Mouse (Mus musculus) embryonic fibroblast, embryonic 13.5 days (primary cell): Measurements from ENCODE around the gene Rabgap1l. TPM values are rescaled to one million over a fixed set of nuclear protein-coding genes. Genes with fewer than 3 reads are reported as not detected.

Source experiments
- H3K27ac ChIP-seq: 2 replicates; pipeline ENCODE4 v1.5.1; 2012; ENCODE audit warnings: low read length, control low read depth, inconsistent platforms; ENCODE audit not compliant: insufficient read depth
- H3K4me1 ChIP-seq: 2 replicates; pipeline ENCODE4 v1.6.1; 2011; ENCODE audit warnings: low read length; ENCODE audit not compliant: control insufficient read depth, insufficient read depth
- H3K4me3 ChIP-seq: 2 replicates; pipeline ENCODE4 v1.5.1; 2011; ENCODE audit warnings: mild to moderate bottlenecking, control low read depth, low read length; ENCODE audit not compliant: insufficient read depth
- CTCF ChIP-seq: IDR thresholded peaks from 2 replicates; pipeline ENCODE4 v1.5.1; 2011; ENCODE audit warnings: mild to moderate bottlenecking, control low read depth, low read length, moderate library complexity, borderline replicate concordance; ENCODE audit not compliant: insufficient read depth
- POLR2A ChIP-seq: IDR thresholded peaks from 2 replicates; pipeline ENCODE4 v1.6.1; 2011; ENCODE audit warnings: low read depth, mild to moderate bottlenecking, control low read depth, low read length, moderate library complexity
- polyA plus RNA-seq: library from polyadenylated mRNA; stranded (reverse); fragments of >200 nt; gene quantifications from 2 replicates; pipeline ENCODE4 v1.2.4, GENCODE M21; 2011; ENCODE audit warnings: low read depth; ENCODE audit not compliant: missing spikeins, insufficient read length

Rabgap1l gene
- polyA plus RNA-seq, 1 experiment: 43.2 TPM

DNA sequence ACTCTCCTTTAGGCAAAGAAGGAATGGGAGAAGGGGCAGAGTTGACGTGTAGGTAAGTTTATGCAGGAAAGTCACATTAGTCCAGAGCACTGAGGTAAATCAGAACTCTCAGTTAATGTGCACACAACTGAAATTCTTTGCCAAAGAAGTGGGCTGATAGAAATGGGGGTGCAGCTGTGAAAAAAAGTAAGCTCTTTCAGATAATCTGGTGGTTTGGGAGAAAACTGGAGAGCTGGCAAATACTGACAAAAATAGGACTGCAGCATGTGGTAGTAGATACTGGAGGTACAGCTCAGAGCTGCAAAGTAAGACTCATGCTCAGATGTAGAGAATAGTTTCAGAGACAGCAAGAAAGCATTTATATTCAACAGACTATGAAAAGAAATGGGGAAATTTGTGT, 462.2 kb downstream of the Rabgap1l start:
- no peak overlapping the region for H3K27ac ChIP-seq
- no peaks in the 10 kb centered on the region for H3K4me1 ChIP-seq
- no peak overlapping the region for H3K4me3 ChIP-seq
- TF ChIP-seq POLR2A (no peak), CTCF (no peak)

DNA sequence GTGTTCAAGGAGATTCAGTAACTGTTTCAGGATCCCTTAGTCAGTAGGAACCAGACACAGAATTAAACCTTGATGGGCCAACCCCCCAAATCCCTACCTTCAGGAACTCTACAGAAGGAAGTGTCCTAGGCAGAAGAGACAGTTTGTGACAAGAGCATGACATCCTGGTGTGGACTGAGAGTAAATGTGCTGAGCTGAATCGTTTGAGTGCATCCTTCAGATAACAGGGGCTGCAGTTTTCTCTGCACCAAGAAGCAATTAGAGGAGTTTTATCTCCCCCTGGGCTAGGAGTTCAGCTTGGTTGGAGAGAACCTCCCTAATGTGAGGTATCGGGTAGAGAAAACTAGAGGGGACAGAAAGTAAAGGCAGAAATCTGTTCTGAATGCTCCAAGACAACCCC, 462.8 kb downstream of the Rabgap1l start:
- no peaks in the 10 kb centered on the region for H3K4me1 ChIP-seq
- H3K4me3 ChIP-seq: no peak overlapping the region
- H3K27ac ChIP-seq: no peak overlapping the region
- no peak for TF ChIP-seq CTCF

DNA sequence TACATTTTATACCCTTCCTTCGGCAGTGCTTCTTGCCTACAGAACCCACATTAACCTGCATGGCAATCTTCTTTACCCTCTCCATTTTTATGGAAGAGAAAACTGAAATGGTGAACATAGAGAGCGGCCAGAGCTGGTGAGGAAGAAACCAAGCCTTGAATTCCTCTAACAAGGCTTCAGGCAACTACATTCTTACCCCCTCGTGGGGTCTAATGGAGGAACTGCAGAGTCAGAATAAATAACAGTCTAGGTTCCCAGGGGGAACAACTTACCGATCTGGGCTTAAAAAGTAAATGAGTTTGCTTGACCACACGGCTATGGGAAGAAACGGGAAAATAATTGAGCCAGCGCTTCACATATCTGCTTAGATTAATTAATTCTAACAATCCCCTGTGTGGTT, 463.2 kb downstream of the Rabgap1l start:
- TF ChIP-seq CTCF (no peak), POLR2A (no peak)
- Histone ChIP-seq H3K27ac (no peak overlapping the region), H3K4me3 (no peak overlapping the region), H3K4me1 (no peaks in the 10 kb centered on the region)

DNA sequence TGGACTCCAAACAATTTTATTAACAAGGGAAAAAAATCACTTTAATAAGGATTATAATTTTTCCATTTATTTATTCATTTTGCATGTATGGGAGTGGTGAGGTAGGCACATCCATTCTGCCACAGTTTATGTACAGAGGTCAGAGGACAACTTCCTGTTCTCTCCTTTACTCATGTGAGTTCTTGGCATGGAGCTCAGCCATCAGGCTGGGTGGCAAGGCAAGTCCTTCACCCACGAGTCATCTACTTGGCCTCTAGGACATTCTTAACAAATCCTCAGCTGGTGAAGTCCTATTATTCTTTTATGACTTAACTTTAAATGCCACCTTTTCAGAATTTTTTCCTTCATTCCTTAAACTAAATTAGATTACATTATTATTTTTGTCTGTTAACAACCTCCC, 465.5 kb downstream of the Rabgap1l start:
- TF ChIP-seq POLR2A (no peak), CTCF (no peak)
- H3K27ac ChIP-seq: no peak overlapping the region
- H3K4me3 ChIP-seq: no peak overlapping the region
- H3K4me1 ChIP-seq: no peaks in the 10 kb centered on the region

DNA sequence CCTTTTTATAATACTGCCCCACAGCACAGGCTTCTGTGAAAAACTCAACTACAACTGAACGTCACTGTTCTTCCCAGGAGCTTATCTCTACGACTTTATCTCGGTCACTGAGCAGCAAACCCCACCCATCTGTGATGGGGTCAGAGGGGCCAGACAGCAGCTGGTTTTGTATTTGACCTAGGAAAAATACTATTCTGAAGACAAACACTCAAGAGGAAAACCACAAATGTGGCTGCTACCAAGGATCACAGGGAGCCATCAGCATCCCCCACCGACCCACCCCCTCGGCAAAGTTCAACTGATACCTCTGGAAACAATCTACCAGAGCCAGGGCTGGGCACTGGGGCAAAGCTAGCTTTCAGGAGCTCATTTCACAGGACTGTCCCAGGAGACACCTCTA, 467.5 kb downstream of the Rabgap1l start:
- no peak for TF ChIP-seq CTCF
- no peak for TF ChIP-seq POLR2A
- Histone ChIP-seq H3K4me1 (no peaks in the 10 kb centered on the region), H3K4me3 (no peak overlapping the region), H3K27ac (no peak overlapping the region)

DNA sequence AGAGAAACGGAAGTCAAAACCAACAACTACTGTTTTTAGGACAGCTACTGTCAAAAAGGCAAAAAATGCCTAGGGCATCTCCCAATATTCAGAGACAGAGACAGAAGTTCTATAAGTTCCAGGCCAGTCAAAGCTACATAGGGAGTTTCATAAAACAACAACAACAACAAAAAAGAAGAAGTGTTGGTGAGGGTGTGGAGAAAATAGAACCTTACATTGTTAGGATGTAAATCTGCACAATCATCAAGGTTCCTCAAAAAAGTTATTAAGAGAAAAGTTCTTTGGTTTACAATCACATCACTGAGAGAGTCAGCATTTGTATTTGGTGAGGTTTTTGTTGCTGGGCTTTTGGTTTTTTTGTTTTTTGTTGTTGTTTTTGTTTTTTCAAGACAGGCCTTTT, 472.3 kb downstream of the Rabgap1l start:
- Histone ChIP-seq H3K4me3 (no peak overlapping the region), H3K4me1 (no peaks in the 10 kb centered on the region), H3K27ac (no peak overlapping the region)
- TF ChIP-seq POLR2A (no peak), CTCF (no peak)

DNA sequence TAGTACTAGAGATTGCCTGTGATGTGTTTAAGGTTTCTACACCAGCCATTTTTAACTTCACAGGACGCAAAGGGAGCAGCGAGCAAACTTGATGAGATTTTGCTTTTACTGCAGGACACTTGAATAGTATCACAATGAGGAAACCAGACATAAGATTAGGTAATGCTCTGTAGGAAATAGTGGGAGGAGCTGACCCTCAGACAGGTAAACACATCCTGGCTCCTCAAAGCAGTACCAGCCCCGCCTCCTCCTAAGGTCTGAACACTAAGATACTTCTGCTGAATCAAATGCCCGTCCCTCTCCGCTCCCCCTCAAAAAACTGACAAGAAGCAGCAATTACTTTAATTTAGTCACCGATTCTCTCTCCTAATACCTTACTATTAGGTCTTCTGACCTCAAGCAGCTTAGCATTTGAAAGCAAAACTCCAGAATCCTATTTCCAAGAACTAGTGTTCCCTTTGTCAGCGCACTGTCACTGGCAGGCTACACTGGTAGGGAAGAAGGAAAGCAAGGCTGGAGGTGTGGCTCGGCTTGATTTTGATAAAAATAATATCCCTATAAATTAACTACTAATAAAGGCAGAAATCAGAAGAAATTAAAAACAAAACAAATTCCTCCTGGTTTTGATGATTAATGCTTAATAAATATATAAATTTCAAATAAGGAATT, 474.8 kb downstream of the Rabgap1l start:
- Histone ChIP-seq H3K4me3 (no peak overlapping the region), H3K27ac (no peak overlapping the region), H3K4me1 (no peaks in the 10 kb centered on the region)
- TF ChIP-seq POLR2A (no peak), CTCF (no peak)

DNA sequence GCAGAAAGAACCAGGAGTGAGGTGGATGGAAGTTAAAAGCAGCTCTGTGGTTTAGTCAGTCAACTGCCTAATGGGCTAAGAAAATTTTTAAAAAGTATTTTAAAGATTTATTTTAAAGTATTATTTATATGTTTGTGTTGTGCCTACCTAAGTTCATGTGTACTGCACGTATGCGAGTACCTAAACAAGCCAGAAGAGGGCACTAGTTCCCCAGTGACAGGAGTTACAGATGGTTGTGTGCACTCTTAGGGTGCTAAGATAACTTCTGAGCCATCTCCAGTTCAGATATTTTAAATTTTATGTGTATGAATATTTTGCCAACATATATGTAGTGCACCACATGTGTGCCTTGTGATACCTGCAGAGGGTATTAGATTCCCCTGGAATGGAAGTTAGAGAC, 476.8 kb downstream of the Rabgap1l start:
- no peak overlapping the region for H3K27ac ChIP-seq
- H3K4me1 ChIP-seq: no peaks in the 10 kb centered on the region
- H3K4me3 ChIP-seq: no peak overlapping the region
- TF ChIP-seq CTCF (no peak), POLR2A (no peak)

DNA sequence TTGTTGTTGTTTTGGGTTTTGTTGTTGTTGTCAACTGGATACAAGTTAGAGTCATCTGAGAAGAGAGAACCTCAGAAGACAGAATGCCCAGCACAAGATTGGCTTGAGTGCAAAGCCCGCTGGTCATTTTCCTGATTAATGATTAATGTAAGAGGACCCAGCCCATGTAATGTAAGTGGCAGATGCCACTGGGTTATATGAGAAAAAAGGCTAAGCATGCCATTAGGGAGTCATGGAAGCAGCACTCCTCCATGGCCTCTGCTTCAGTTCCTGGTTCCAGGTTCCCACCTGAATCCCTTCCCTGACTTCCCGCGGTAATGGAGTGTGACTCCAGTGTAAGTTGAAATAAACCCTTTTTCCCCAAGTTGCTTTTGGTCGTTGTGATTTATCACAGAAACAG, 480.4 kb downstream of the Rabgap1l start:
- Histone ChIP-seq H3K4me1 (no peaks in the 10 kb centered on the region), H3K27ac (no peak overlapping the region), H3K4me3 (no peak overlapping the region)
- TF ChIP-seq CTCF (no peak), POLR2A (no peak)

DNA sequence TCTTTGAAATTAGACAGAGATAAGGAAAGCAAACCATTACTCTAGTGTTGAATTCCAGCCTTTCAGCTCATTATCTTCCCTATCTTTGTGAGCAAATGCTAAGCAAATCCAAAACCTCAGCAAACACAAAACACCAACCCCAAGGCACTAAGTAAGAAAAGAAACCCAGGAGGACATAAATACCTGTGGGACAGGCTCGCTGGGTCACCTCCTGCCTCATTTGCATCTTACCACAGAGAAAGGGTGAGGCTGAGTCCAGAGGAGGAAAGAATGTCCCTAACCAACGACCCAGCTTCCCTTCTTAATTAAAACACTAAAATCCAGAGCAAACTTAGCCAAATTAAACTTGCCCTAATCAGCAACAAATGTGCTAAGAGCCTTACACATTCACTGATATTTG, 481.1 kb downstream of the Rabgap1l start:
- Histone ChIP-seq H3K4me1 (no peaks in the 10 kb centered on the region), H3K27ac (no peak overlapping the region), H3K4me3 (no peak overlapping the region)
- TF ChIP-seq CTCF: no peak
- TF ChIP-seq POLR2A: no peak

DNA sequence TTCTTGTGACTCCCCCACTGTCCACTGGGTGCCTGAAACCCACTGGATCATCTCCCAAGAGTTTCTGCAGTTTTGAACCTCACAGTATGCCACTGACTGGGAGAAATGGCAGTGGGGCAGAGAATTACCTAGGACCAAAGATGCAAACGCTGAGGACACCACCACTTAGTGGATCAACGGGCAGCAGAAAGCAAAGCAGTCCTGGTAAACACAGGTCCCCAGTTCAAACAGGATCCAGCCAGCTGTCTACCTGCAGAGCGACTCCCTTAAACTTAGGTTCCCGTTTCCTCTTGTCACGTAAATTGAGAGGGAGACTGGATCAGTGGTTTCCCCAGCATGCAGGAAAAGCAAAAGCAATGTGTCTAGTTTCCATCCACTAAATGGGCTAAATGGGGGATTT, 483.1 kb downstream of the Rabgap1l start:
- Histone ChIP-seq H3K4me3 (no peak overlapping the region), H3K27ac (no peak overlapping the region), H3K4me1 (no peaks in the 10 kb centered on the region)
- TF ChIP-seq CTCF (no peak), POLR2A (no peak)
